Mouse (Mus musculus): ENCODE measurements around the gene A930004D18Rik.

- no peak for TF ChIP-seq CTCF (IDR thresholded peaks at IDR 0.05; ENCODE audit: low read depth, low read length)
- TF ChIP-seq POLR2A (IDR thresholded peaks at IDR 0.05; ENCODE audit: insufficient read depth, low read length) = no peak
Measured at GRCm38 (mm10) chr2:18012866-18013265, 24.7 kb downstream of the A930004D18Rik start.
